Mouse (Mus musculus): ENCODE results near the gene Ndufs3.

- TF ChIP-seq GATA1 (IDR thresholded peaks at IDR 0.05; ENCODE audit: borderline replicate concordance, low read length) (no peak), FLI1 (IDR thresholded peaks at IDR 0.05; ENCODE audit: low read length) (no peak)
These were observed 13.5 kb upstream of the Ndufs3 start for GRCm38 (mm10) chr2:90917999-90918698.

Measured in megakaryocyte, embryonic 14.5 days (primary cell).